Mouse (Mus musculus): ENCODE results near the gene Kcnab1. TPM values are rescaled to one million over a fixed set of nuclear protein-coding genes. Genes with fewer than 3 reads are reported as not detected.
"Not testable (repeated sequence)": the region's sequence is repeated elsewhere in the genome, so short reads cannot be mapped to it uniquely, and the experiment has no call there.

Kcnab1 gene
- polyA plus RNA-seq, 1 experiment: 106 TPM

DNA sequence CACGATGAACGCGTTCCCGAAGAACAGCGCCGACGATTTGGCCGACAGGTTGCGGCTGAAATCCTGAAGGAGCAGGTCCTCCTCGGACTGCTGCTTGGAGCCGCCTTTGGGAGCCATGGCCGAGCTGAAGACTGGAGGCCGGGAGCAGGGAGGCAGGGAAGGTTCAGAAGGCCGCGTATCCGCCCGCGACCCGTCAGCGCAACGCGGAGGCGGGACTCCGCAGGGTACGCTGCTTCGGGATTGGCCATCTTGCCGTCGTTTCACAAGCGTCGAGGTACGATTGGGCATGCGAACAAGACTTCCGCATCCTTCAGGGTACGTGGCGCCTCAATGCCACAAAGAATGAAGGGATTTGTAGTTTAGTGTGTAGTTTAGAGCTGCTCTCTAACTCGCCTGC lies 283.2 kb downstream of the Kcnab1 start, which contains the start of gene Ssr3:
Ssr3 (minus strand) TSS at position 203 of the 397 bp plus-strand sequence.
- 0% methylated on average over 36 of the region's 36 CpGs for WGBS
- Histone ChIP-seq H3K27ac (ENCODE audit: insufficient read depth, low read length) (0 out of 2 replicates have a peak within 1 kb of the TSS, but pooled peaks have one; percentile 34), H3K4me1 (ENCODE audit: control insufficient read depth, insufficient read depth, low read length) (no peaks in the 10 kb centered on the region)

GRCm38 (mm10) chr3:65395111-65395510 lies 285.9 kb downstream of the Kcnab1 start:
- H3K4me1 ChIP-seq (ENCODE audit: control insufficient read depth, insufficient read depth, low read length); H3K4me3 ChIP-seq (replicated peaks; ENCODE audit: insufficient read depth, low read depth, low read length); H3K27me3 ChIP-seq (ENCODE audit: control insufficient read depth, insufficient read depth, low read length); H3K27ac ChIP-seq (ENCODE audit: insufficient read depth, low read length); DNase-seq: not testable (repeated sequence)
- 95% methylated on average over 1 of the region's 1 CpGs for WGBS

More for the DNA sequence above, 283.2 kb downstream of the Kcnab1 start, which contains the start of gene Ssr3:
- TF ChIP-seq CTCF (IDR thresholded peaks at IDR 0.05; ENCODE audit: borderline replicate concordance, insufficient read depth, low read depth, low read length) (no peak), POLR2A (IDR thresholded peaks at IDR 0.05; ENCODE audit: borderline replicate concordance, insufficient read depth, low read length) (peak; percentile 84; the same call in 1 of the 2 replicates)
- Histone ChIP-seq H3K27me3 (ENCODE audit: control insufficient read depth, insufficient read depth, low read length) (no peaks in the 10 kb centered on the region), H3K4me3 (replicated peaks; ENCODE audit: insufficient read depth, low read depth, low read length) (peak within 1 kb of the TSS; percentile 72)
- DNase-seq: peak; percentile 98

DNA sequence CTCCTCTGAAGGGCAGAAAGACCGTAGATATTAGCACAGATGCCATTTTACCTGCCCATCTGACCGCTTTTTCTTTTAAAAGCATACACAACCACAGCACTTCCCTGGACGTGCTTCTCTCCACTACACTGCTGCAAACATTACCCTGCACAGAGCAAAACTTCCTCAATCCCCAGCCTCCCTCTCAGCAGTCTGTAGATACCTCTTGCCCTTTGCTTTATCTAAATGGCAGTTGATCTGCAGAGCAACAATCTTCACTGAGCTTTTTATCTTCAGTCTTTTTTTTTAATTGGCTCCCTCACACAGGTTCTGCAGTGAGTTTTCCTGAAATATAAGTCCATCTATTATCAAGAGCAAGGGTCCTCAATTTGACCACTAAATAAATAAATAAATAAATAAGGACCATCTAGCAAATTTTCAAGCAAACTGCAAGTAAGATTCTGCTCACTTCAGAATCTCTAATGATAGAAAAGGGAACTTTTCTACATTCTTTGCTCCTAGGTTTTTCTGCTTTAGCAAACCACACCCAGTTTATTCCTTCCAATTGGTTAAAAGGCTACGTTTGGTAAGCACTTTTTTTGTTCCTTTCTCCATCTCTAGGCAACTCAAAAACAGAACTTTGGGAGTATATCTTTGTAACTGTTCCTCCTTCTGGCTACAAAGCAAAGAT lies 287.8 kb downstream of the Kcnab1 start:
- H3K27me3 ChIP-seq (ENCODE audit: control insufficient read depth, insufficient read depth, low read length): no peaks in the 10 kb centered on the region
- no peak for DNase-seq
- no peak overlapping the region for H3K27ac ChIP-seq (ENCODE audit: insufficient read depth, low read length)
- H3K4me3 ChIP-seq (replicated peaks; ENCODE audit: insufficient read depth, low read depth, low read length): no peak overlapping the region
- TF ChIP-seq CTCF (IDR thresholded peaks at IDR 0.05; ENCODE audit: borderline replicate concordance, insufficient read depth, low read depth, low read length) (no peak), POLR2A (IDR thresholded peaks at IDR 0.05; ENCODE audit: borderline replicate concordance, insufficient read depth, low read length) (no peak)
- 84% methylated on average over 4 of the region's 4 CpGs for WGBS
- H3K4me1 ChIP-seq (ENCODE audit: control insufficient read depth, insufficient read depth, low read length): no peaks in the 10 kb centered on the region

GRCm38 (mm10) chr3:65397566-65397965 lies 288.4 kb downstream of the Kcnab1 start:
- Histone ChIP-seq H3K4me3 (replicated peaks; ENCODE audit: insufficient read depth, low read depth, low read length) (no peak overlapping the region), H3K4me1 (ENCODE audit: control insufficient read depth, insufficient read depth, low read length) (no peaks in the 10 kb centered on the region), H3K27ac (ENCODE audit: insufficient read depth, low read length) (no peak overlapping the region), H3K27me3 (ENCODE audit: control insufficient read depth, insufficient read depth, low read length) (no peaks in the 10 kb centered on the region)
- no peak for DNase-seq
- TF ChIP-seq CTCF (IDR thresholded peaks at IDR 0.05; ENCODE audit: borderline replicate concordance, insufficient read depth, low read depth, low read length): no peak
- TF ChIP-seq POLR2A (IDR thresholded peaks at IDR 0.05; ENCODE audit: borderline replicate concordance, insufficient read depth, low read length): no peak
- 97% methylated on average over 3 of the region's 3 CpGs for WGBS

DNA sequence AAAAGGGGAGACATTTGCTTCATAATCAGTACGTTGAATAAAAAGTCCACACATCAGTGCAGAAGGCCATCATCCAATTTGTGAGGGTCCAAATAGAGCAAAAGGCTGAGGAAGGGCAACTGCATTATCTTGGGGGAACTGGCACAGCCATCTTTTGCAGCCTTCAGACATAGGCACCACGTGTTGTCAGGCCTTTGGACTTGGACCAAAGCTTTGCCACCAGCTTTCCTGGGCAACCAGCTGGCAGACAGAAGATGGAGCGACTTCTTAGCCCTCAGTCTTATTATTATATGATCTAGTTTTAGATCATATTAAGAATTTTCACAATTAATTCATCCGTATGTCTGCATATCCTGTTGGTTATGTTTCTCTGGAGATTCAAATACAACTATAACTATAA lies 296.6 kb downstream of the Kcnab1 start:
- Histone ChIP-seq H3K27ac (ENCODE audit: insufficient read depth, low read length) (no peak overlapping the region), H3K4me1 (ENCODE audit: control insufficient read depth, insufficient read depth, low read length) (no peaks in the 10 kb centered on the region), H3K4me3 (replicated peaks; ENCODE audit: insufficient read depth, low read depth, low read length) (no peak overlapping the region), H3K27me3 (ENCODE audit: control insufficient read depth, insufficient read depth, low read length) (no peaks in the 10 kb centered on the region)
- no peak for DNase-seq
- WGBS: 39% methylated on average over 4 of the region's 4 CpGs
- no peak for TF ChIP-seq POLR2A (IDR thresholded peaks at IDR 0.05; ENCODE audit: borderline replicate concordance, insufficient read depth, low read length)
- TF ChIP-seq CTCF (IDR thresholded peaks at IDR 0.05; ENCODE audit: borderline replicate concordance, insufficient read depth, low read depth, low read length): no peak

DNA sequence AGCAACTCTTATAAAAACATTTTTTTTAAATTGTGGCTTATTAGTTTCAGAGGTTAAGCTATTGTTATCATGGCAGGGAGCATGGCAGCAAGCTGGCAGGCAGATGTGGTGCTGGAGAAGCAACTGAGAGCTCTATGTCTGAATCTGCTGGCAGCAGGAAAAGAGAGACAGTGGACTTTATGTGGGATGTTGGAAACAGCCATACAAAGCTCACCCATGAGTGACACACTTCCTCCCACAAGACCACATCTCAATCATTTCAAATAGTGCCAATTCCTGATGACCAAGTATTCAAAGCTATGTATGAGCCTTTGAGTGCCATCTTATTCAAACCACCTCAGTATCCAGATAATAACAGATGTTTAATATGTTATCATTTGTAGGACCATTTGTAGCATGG lies 298.7 kb downstream of the Kcnab1 start:
- Histone ChIP-seq H3K27ac (ENCODE audit: insufficient read depth, low read length) (no peak overlapping the region), H3K4me1 (ENCODE audit: control insufficient read depth, insufficient read depth, low read length) (no peaks in the 10 kb centered on the region), H3K27me3 (ENCODE audit: control insufficient read depth, insufficient read depth, low read length) (no peaks in the 10 kb centered on the region), H3K4me3 (replicated peaks; ENCODE audit: insufficient read depth, low read depth, low read length) (no peak overlapping the region)
- DNase-seq: no peak
- TF ChIP-seq POLR2A (IDR thresholded peaks at IDR 0.05; ENCODE audit: borderline replicate concordance, insufficient read depth, low read length) (no peak), CTCF (IDR thresholded peaks at IDR 0.05; ENCODE audit: borderline replicate concordance, insufficient read depth, low read depth, low read length) (no peak)

DNA sequence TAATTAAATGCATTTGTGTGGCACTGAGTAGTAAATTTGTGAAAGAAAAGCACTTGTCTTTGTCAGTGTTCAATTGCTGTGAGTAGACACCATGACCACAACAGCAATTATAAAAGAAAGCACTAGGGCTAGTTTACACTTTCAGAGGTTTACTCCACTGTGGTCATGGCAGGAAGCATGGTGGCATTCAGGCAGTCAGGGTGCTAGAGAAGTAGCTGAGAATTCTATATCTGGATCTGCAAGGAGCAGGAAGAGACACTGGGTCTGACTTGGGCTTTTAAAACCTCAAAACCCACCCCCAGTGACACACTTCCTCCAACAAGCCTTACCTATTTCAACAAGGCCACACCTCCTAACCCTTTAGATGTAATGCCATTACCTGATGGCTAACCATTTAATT lies 307.4 kb downstream of the Kcnab1 start:
- no peak for DNase-seq
- TF ChIP-seq POLR2A (IDR thresholded peaks at IDR 0.05; ENCODE audit: borderline replicate concordance, insufficient read depth, low read length): no peak
- no peak for TF ChIP-seq CTCF (IDR thresholded peaks at IDR 0.05; ENCODE audit: borderline replicate concordance, insufficient read depth, low read depth, low read length)
- Histone ChIP-seq H3K4me1 (ENCODE audit: control insufficient read depth, insufficient read depth, low read length) (no peaks in the 10 kb centered on the region), H3K27me3 (ENCODE audit: control insufficient read depth, insufficient read depth, low read length) (no peaks in the 10 kb centered on the region), H3K4me3 (replicated peaks; ENCODE audit: insufficient read depth, low read depth, low read length) (no peak overlapping the region), H3K27ac (ENCODE audit: insufficient read depth, low read length) (no peak overlapping the region)

DNA sequence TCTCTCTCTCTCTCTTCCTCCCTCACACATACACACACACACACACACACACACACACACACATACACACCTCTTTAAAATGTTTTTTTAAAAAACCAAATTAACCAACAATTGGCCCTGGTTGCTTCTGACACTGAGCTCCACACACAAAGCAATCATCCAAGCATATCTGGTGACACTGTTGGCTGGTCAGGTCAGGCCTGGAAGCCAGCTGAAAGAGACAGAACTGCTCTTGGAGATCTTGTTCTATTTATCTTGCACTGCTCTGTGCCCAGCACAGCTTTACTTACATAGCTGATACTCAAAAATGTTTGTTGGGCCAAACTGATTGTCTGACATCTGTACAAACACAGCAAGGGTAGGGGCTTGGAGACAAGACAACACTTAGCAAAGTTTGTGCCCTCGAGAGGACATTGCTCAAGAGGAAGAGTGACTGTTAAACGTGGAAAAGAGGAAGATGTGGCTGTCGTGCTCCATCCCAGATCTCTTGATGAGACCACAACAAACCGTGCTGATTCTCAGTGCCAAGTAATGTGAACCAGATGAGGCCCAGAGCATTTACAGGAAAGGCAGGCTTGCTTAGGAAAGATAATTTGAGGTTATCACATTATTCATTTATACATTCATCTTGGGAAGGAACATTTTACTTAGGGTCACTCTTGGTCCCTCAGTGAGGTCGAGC lies 308.9 kb downstream of the Kcnab1 start:
- Histone ChIP-seq H3K27ac (ENCODE audit: insufficient read depth, low read length) (no peak overlapping the region), H3K4me1 (ENCODE audit: control insufficient read depth, insufficient read depth, low read length) (no peaks in the 10 kb centered on the region; the same call in 1 of the 2 replicates), H3K4me3 (replicated peaks; ENCODE audit: insufficient read depth, low read depth, low read length) (no peak overlapping the region), H3K27me3 (ENCODE audit: control insufficient read depth, insufficient read depth, low read length) (no peaks in the 10 kb centered on the region)
- TF ChIP-seq POLR2A (IDR thresholded peaks at IDR 0.05; ENCODE audit: borderline replicate concordance, insufficient read depth, low read length): no peak
- no peak for DNase-seq
- WGBS: 70% methylated on average over 5 of the region's 5 CpGs
